Mouse (Mus musculus) gastrocnemius, postnatal 36 days (tissue): ENCODE measurements around the gene Spcs1. TPM values are rescaled to one million over a fixed set of nuclear protein-coding genes. Genes with fewer than 3 reads are reported as not detected.
A peak's percentile ranks its signal among the peaks of the same experiment; 100 is the strongest.

Experiments
- DNase-seq, 2 experiments: peaks; one replicate each; pipeline ENCODE4 v3.0.0; 2022
- intact Hi-C: fragments of 180-260 bp; cut with DNase I; formaldehyde crosslinking; loops from one replicate; pipeline ENCODE4 v1.15.1; 2025
- total RNA-seq, 2 experiments: library from RNA; stranded (reverse); gene quantifications; 2 replicates each; pipeline ENCODE4 v1.2.3; 2021

Gene Spcs1
- total RNA-seq, 2 experiments from 2014 or later, result 113 to 123 TPM

- intact Hi-C loops, result no loop called here
- DNase-seq, result no peak
Measured at GRCm38 (mm10) chr14:30958517-30958916, 43.0 kb downstream of the Spcs1 start.

GRCm38 (mm10) chr14:30951154-30951825, 50.2 kb downstream of the Spcs1 start, which contains the start of gene Nek4:
Gene Nek4, plus strand, starts transcription at chr14:30951377.
- intact Hi-C loops, result no loop called here
- DNase-seq, result peak; percentile 91 to 94

- no peak for DNase-seq
- intact Hi-C loops, result no loop called here
Measured at GRCm38 (mm10) chr14:30949986-30950385, 51.5 kb downstream of the Spcs1 start.

Other genes starting within 250 kb of the Spcs1 start
- gene Tmem110, start 176.1 kb downstream of the Spcs1 start, total RNA-seq, result 1 to 10 TPM; 6.2 to 7.0 TPM
- gene Mustn1, start 122.5 kb downstream of the Spcs1 start, total RNA-seq, result 10 to 100 TPM; 56.6 to 62.5 TPM
- gene Itih4, start 115.2 kb downstream of the Spcs1 start, total RNA-seq, result under 1 TPM in 1 of 2 experiments, not detected in 1; 0.38 TPM
- under 1 TPM; 0.12 to 0.23 TPM for gene Itih3, start 77.9 kb downstream of the Spcs1 start, total RNA-seq
- under 1 TPM in 1 of 2 experiments, not detected in 1; 0.08 TPM for gene Itih1, start 58.4 kb downstream of the Spcs1 start, total RNA-seq
- gene Nek4, start 50.3 kb downstream of the Spcs1 start, total RNA-seq, result 1 to 10 TPM; 4.7 TPM
- 10 to 100 TPM in 1 of 2 experiments, 1 to 10 TPM in 1; 9.2 to 10.9 TPM for gene Glt8d1, start 272 bp downstream of the Spcs1 start, total RNA-seq
- gene Pbrm1, start 17.5 kb upstream of the Spcs1 start, total RNA-seq, result 10 to 100 TPM; 34.8 to 37.0 TPM
- gene Gnl3, start 17.5 kb upstream of the Spcs1 start, total RNA-seq, result 10 to 100 TPM; 23.0 to 33.0 TPM
- gene Smim4, start 127.3 kb upstream of the Spcs1 start, total RNA-seq, result 10 to 100 TPM; 29.3 to 40.5 TPM
- gene Nt5dc2, start 129.4 kb upstream of the Spcs1 start, total RNA-seq, result 1 to 10 TPM; 2.2 to 2.4 TPM
- 10 to 100 TPM; 15.6 to 17.7 TPM for gene Stab1, start 167.0 kb upstream of the Spcs1 start, total RNA-seq
- gene Tnnc1, start 206.6 kb upstream of the Spcs1 start, total RNA-seq, result 100 to 1,000 TPM; 121 to 774 TPM
- 10 to 100 TPM; 54.4 to 63.2 TPM for gene Nisch, start 215.3 kb upstream of the Spcs1 start, total RNA-seq
- gene Sema3g, start 216.2 kb upstream of the Spcs1 start, total RNA-seq, result 1 to 10 TPM; 6.0 to 8.1 TPM
- 1 to 10 TPM; 6.8 to 8.6 TPM for gene Phf7, start 249.6 kb upstream of the Spcs1 start, total RNA-seq
- 10 to 100 TPM; 41.5 to 43.2 TPM for gene Bap1, start 249.8 kb upstream of the Spcs1 start, total RNA-seq